Mouse (Mus musculus): ENCODE measurements around the gene Mbd5.
"Not testable (repeated sequence)": the region's sequence is repeated elsewhere in the genome, so short reads cannot be mapped to it uniquely, and the experiment has no call there.

Mbd5 gene

DNA sequence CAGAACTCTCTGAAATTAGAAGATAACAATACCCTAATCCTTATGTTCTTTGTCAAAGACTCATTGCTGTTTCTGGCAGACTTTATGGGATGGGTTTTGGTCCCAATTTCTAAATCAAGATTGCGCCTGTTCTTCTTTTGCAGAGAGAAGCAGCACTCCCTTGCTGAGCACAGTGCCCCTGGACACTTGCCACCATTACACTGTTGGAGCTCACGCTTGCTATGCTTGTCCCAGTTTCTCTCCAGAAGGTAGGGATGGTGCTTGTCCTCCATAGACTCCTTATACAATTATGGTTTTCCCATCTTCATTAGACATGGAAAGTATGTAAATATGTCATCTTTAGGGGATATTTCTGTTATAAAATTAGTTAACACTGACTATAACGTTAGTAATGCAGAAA, 220.5 kb downstream of the Mbd5 start:
- no peak for DNase-seq (ENCODE audit: low spot score)

DNA sequence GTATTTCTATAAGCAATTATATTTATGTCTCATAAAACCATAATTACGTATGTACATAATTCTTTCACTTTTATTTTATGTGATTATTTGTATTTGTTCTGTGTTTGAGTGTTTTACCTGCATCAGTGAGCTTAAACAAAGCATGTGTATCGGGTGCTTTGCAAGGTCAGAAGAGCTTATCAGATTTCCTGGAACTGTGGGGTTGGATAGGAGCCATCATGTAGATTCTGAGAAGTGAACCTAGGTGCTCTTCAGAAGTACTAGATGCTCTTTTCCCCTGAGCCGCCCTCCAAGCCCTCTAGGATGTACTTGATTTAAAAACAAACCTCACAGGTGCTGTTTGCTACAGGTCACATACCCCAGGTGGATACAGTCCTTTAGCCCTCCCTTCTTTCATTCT, 227.7 kb downstream of the Mbd5 start:
- DNase-seq (ENCODE audit: low spot score), result no peak

DNA sequence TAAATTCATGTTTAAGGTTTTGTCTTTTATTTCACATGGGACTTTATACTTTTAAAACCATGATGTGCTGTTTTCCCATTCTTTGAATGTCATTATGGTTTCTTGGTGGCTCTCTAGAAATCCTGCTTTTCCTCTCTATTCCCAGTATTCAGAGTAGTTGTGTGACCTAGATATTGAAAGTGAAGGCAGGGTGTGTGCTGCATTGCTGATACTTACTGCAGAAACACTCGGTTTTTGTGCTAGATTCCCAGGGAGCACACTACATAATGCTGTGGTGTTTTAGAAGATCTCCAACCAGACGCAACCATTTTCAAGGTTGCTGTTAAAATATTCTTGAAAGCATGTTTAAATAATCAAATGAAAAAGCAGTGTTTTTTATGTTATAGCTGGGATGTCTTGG, 241.7 kb downstream of the Mbd5 start:
- DNase-seq (ENCODE audit: low spot score), result no peak

DNA sequence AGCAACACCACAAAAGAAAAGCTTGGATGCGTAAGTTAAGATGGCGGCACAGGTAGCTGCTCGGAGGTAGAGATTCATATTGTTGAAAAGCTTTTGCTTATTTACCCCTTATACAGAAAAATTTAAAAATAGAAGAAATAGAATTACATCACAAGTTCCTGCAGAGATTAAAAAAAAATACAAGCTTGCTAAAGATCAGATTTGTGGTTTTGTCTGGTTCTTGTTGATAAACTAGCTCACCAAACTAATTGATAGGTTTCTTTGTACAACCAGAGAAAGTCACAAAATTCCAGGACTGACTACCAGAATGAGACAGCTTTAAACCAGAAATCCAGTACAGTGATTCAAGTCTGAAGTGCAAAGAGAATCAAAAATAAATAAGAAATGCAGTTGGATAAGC, 242.4 kb downstream of the Mbd5 start:
- DNase-seq (ENCODE audit: low spot score), result no peak

DNA sequence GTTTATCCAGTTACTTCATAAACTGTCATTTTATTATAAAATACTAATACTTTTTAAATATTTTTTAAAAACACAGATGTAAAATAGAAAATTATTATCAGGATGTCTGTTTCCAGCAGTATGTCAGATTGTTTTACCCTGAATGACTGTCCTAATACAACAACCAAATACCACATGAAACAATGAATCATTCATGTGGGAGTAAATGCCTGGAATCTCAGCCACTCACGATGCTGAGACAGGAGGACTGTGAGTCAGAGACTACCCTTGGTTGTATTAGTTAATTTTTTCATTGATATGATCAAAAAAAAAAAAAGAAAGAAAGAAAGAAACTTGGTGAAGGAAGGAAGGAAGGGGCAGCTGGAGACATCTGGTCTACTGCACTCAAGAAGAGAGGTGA, 254.8 kb downstream of the Mbd5 start:
- DNase-seq (ENCODE audit: low spot score), result no peak

DNA sequence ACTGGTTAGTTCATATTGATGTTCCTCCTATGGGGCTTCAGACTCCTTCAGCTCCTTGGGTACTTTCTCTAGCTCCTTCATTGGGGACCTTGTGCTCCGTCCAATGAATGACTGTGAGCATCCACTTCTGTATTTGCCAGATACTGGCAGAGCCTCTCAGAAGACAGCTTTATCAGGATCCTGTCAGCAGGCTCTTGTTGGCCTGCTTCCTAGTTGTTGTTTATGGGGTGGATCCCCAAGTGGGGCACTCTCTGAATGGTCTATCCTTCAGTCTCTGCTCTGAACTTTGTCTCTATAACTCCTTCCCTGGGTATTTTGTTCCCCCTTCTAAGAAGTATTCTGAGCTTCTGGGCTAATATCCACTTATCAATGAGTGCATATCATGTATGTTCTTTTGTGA, 256.4 kb downstream of the Mbd5 start:
- DNase-seq (ENCODE audit: low spot score), result not testable (repeated sequence)

DNA sequence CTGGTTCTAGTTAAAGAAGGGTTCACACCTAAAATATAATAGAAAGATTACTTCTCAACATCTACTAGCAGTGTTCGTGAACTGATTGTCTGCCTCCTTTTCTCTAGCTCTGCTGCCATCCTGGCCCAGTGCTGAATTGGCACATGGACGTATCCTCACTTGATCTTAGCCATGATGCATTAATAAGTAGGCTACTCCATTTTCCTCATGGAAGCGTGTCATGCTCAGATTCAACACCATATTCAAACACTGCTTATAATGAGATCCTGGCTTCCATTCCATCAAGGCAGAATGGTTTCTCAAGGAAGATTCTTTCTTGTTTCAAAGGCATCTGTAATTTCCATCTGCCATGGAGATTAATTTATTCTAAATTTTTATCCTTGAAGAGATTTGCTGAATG, 260.0 kb downstream of the Mbd5 start:
- no peak for DNase-seq (ENCODE audit: low spot score)

DNA sequence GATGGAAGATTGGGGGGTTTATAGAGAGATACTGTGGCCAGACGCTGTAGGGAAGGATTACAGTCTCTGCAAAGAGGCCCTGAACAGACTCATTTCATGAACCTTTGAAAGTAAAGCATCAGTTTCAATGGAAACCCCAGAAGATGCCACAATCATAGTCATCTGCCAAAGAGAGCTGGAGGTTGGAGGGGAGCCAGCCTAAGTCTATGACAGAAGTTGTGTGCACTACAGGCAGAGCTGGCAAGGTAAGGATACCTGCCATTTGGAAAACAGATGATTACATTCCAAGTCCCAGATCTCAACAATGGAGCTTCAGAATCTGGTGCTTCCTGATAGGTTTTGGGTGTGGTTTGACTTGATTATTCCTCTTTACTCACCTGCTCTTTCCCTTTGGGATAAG, 261.1 kb downstream of the Mbd5 start:
- DNase-seq (ENCODE audit: low spot score), result no peak

DNA sequence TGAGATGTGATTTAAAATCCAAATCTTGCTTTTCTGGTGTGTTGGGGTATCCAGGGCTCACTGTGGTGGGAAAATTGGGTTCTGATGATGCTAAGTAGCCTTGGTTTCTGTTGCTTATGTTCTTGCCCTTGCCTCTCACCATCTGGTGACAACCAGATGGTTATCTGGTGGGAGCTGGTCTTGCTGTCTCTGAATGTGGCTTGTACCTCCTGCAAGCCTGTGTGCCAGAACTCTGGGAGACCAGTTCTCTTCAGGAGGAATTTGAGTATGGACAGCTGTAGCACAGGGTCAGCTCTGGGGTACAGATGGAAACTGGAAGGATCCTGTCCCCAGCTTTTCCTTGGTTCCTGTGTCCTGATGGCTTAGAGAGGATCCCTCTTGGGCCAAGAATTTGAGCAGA, 280.4 kb downstream of the Mbd5 start:
- DNase-seq (ENCODE audit: low spot score), result no peak

DNA sequence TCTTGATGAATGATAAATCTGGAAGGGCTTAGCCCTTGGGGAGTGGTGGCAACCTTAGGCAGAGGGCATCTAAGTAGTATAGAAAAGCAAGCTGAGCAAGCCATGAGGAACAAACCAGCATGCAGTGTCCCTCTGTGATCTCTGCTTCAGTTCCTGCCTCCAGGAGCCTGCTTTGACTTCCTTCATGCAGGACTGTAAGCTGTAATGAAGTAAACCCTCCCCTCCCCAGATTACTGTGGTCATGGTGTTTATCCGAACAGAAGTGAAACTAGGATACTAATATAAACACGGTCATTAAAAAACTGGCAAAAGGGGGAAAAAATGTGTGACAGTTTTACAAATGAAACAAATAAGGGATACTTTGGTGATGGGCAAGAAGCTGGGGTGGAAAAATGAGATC, 284.8 kb downstream of the Mbd5 start:
- DNase-seq (ENCODE audit: low spot score), result no peak

DNA sequence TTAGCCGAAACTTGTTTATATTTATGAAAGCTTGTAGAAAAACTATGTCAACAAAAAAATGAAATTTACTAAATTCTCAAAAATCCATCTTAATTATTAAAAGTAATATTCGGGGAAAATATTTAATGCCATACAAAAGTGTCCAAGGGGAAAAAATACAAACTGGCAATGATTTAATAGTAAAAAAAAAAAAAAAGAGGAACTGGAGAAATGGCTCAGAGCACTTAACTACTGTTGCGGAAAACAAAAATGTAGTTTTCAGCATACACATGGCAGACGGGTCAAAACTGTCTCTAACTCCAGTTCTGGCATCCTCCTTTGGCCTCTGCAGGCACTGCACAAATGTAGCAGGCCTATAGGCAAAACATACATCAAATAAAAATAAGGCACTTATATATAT, 292.4 kb downstream of the Mbd5 start:
- DNase-seq (ENCODE audit: low spot score), result no peak

DNA sequence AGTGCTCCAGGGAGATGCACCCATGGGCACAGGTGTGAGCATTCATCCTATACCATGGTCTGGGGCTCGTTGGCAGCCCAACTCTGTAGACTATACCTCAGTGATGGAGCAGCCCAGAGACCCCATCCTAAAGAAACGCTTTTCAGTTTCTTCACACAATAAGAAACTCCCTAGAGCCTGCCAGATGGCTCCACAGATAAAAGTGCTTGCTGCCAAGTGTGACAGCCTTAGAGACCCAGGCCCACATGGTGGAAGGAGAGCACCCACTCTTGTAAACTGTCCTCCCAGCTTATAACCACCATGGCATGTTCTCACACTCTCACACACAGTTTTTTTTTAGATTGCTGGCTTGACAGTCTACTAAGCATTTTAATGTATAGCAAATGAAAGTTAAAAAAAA, 314.8 kb downstream of the Mbd5 start:
- no peak for DNase-seq (ENCODE audit: low spot score)

DNA sequence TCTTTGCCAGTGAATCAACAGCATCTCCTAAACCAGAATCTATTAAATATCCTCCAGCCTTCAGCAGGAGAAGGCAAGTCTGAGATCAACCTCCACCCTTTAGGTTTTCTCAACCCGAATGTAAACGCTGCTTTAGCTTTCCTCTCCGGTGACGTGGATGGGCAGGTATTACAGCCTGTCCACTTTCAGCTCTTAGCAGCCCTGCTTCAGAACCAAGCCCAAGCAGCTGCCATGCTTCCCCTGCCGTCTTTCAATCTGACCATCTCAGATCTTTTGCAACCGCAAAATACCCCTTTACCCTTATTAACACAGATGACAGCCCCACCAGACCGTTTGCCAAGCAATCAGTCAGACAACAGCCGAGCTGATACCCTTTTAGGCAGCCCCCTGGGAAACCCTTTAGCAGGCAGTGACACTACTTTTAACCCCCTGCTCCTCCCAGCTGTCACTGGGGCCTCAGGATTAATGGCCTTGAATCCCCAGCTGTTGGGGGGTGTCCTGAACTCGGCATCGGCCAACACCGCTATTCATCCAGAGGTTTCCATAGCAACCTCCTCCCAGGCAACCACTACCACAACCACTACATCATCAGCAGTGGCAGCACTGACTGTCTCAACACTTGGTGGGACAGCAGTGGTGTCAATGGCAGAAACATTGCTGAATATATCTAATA, 323.1 kb downstream of the Mbd5 start:
- peak; percentile 19 for DNase-seq (ENCODE audit: low spot score)

DNA sequence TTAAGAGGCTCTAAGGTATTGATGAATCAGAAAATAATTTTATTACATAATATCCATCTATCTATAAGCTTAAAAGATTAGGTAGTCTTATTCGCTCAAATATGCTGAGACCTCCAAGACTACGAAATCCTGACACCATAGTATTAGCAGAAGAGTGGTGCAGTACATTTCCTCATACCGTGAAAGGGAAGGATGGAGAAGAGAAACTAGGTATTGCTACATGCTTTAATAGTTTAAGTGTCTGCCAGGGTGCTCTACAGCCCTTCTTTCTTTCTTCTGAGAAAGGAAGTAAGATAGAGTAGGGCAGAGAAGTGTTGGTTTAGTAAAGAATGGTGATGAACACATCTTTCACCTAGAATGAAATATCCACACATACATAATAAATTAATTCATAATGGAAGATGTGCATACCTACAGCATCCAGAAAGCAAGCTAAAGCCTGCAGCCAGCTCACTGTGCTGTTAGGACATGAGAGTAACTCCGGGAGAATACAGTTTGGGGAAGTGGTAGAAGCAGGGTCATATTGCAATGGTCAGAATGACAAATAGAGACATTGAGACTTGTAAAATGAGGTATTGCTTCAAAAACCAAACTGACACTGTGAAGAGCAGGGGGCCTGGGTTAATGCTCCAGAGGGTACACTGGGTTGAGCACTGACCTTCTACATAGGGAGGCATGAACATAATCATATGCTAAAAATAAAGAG, 326.9 kb downstream of the Mbd5 start:
- DNase-seq (ENCODE audit: low spot score), result no peak

DNA sequence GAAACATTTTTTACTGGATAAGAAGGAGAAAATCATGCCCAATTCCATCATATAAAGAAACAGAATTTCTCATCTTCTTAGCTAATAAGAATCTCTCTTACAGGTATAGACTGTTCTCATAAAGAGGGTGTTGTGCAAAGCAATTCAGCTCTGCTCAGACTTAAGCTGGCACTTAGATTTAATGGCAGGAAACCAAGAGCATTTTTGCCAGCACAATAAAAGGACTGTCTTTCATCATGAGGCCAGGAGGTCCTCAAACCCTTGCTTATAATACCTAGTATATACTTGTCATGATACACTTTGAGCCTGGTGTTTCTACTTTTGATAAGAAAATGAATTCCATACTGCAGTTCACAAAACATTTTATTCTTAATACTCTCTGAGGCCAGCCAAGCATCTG, 331.2 kb downstream of the Mbd5 start:
- no peak for DNase-seq (ENCODE audit: low spot score)

DNA sequence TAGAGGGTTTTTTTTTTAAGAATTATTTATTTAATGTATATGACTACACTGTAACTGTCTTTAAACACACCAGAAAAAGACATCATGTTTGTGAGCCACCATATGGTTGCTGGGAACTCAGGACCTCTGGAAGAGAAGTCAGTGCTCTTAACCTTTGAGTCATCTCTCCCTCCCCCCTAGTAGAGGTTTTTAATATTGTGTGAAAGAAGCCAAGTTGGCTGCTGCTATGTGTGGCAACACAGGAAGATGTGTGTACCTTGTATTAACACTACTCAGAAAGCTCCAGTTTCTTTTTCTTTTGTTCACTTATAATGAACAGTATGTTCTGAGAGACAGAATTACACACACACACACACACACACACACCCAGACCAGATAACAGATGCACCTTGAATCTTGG, 334.3 kb downstream of the Mbd5 start:
- no peak for DNase-seq (ENCODE audit: low spot score)

DNA sequence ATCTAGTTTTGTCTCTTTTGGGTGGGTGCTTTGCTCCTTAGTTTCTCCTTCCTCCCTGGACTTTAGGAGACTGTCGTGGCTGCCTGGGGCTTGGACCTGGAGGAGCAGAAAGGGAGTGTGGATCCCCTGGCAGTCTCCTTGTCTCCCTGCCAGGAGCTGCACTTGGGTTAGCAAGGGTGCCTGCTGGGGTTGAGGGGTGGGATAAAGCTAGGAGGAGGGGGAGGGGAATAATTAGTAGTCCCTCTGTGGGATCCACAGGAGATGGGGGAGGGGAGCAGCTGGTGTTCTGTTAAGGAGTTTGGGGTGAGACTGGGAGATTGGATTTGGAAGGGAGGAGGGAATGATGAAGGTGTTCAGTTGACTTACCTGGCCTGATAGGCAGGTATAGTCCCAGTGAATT, 337.7 kb downstream of the Mbd5 start:
- DNase-seq (ENCODE audit: low spot score), result no peak

DNA sequence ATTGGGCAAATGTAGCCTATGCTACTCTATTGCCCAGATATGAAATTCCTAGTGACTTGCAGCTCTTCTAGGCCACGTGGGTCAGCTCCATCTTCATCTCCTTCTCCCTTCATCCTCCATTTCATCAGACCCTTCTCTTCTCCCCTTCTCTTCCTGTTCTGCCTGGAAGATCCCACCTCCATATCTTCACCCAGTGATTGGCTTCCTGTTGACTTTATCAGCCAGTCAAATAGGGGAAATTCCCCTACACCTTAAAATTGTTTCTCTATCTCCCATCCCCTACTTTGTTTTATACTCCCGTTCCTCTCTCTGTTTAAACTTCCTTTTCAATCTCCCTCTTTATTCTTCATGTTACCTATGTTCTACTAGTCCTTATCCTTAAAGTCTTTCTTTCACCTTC, 342.4 kb downstream of the Mbd5 start:
- DNase-seq (ENCODE audit: low spot score), result no peak

DNA sequence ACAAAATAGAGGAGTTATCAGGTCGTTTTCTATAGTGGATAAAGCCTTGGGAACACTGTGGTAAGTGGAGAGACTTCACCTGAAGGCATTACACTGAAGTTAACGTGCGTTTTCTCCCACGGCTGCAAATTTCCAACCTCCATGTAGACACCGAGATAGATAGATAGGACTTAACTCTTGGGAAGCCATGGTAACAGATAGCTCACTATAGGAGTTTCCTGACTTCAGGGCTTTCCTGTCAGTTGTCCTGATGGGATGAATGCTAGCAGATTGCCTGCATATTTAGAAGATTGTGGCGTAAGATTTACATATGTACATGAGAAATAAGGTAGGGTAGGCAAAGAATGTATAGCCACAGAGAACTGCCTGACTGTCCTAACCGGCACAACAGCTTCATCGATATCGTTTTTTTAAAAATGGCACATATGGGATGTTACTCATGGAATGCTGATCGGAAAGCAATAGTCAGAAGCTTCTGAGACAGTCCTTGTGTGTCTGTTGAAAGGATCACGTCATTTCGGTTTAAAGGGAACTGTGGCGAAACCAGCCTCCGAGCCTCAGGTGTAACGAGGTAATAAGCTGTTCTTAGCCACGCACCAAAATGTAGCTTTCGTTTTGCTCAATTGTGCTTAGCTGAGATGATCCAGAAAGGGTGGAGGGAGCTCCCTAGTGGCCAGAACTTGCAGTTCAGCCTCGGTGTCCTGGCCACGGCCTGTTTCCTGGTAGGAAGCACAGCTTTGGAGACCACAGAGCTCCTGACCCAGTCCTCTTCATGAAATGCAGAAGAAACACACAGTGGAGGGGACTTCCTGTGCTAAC, 363.5 kb downstream of the Mbd5 start:
- DNase-seq (ENCODE audit: low spot score), result peak; percentile 72

DNA sequence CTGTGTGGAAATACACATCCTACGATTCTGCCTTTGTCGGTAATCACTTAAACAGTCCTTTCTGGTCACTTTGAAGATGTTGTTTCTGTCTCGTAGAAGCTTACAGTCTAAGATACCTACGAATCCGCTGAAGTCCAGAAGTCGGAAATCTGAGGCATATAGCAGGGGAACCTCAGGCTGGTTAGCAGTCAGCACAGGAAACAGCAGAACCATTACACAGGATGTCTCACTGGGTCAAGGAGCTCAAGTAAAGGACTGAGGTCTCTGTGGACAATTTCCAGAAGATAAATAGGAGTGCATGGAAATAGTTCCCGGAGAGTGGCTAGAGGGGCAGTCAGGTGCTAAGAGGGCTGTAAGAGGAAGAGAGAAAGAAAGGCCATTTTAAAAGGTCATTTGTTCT, 384.3 kb downstream of the Mbd5 start:
- DNase-seq (ENCODE audit: low spot score), result no peak

DNA sequence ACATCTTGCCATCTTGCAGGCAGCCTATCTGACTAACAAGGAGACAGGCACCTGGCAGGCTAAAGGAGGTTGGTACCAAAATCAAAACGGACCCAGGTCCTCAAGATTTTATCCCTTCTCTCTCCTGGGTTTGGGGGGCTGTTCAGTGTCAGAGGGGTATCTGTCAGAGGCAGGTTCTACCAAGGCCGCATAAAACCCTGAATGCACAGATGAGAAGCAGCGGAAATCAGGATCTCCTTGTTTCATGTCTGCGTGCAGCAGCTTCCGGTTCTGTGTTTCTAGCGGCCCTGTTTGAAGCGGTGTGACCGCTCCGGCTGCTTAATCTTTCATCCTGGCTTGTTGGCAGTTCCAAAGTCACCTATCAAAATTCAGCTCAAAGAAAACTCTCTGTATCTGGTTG, 386.0 kb downstream of the Mbd5 start:
- DNase-seq (ENCODE audit: low spot score), result no peak

DNA sequence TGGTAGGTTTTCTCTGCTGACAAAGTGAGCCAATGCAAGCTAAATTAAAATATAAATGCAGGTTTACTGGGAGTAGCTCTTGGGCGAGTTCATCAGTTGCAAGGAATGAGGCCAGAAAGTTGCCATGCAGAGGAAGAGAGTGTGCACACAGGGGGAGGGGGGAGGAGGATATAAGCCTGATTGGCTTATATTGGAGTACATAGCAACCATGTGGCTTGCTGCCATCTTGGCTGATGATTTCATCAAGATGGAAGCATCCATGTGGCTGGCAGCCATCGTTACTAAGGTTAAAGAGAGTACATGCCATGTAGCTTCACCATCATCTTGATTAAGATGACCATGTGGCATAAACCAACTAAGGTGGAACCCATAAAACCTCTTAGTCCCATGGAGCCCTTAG, 395.0 kb downstream of the Mbd5 start:
- no peak for DNase-seq (ENCODE audit: low spot score)

DNA sequence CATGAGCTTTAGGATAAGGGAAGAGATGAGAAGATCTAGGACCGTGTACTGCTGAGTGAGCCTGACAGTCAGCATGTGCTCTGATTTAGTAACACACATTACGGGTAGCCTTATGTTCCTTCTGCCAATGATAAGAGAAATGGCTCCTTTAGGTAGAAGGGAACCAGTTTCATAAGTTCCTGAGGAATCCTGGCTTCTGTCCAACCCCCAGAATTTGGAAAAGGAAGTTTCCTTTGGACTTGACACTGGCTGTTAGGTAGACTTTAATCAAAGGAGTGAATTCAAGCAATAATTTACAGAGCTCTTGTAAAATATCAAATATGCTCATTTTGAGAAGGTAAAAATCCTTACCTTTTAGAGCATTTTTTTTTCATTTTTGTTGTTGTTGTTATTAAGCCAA, 396.5 kb downstream of the Mbd5 start:
- no peak for DNase-seq (ENCODE audit: low spot score)
